Mouse (Mus musculus) midbrain, embryonic 13.5 days (tissue): ENCODE measurements around the gene C730034F03Rik. TPM values are rescaled to one million over a fixed set of nuclear protein-coding genes. Genes with fewer than 3 reads are reported as not detected.
A peak's percentile ranks its signal among the peaks of the same experiment; 100 is the strongest.
"Not testable (repeated sequence)": the region's sequence is repeated elsewhere in the genome, so short reads cannot be mapped to it uniquely, and the experiment has no call there.

Source experiments
- ATAC-seq: fragments of 200-750 bp; cut with Nextera tagmentation; 2 replicates; pipeline ENCODE4 v1.8.0; 2017; ENCODE audit warnings: mild to moderate bottlenecking, moderate TSS enrichment, moderate library complexity
- H3K27ac ChIP-seq: fragments of 300-500 bp; sonication (generic); 2 replicates; pipeline ENCODE4 v1.5.1; 2015; ENCODE audit warnings: inconsistent platforms, mild to moderate bottlenecking, moderate library complexity
- H3K27me3 ChIP-seq: fragments of 300-500 bp; sonication (generic); 2 replicates; pipeline ENCODE4 v1.6.1; 2015; ENCODE audit warnings: mild to moderate bottlenecking, inconsistent platforms
- H3K36me3 ChIP-seq: fragments of 300-500 bp; sonication (generic); 2 replicates; pipeline ENCODE4 v1.6.1; 2015; ENCODE audit warnings: mild to moderate bottlenecking, inconsistent platforms
- H3K4me1 ChIP-seq: fragments of 300-500 bp; sonication (generic); replicated peaks from 2 replicates; pipeline ENCODE4 v1.6.1; 2015; ENCODE audit warnings: inconsistent platforms
- H3K4me2 ChIP-seq: fragments of 300-500 bp; sonication (generic); replicated peaks from 2 replicates; pipeline ENCODE4 v1.6.1; 2015; ENCODE audit warnings: moderate library complexity, mild to moderate bottlenecking, inconsistent platforms
- H3K4me3 ChIP-seq: fragments of 300-500 bp; sonication (generic); replicated peaks from 2 replicates; pipeline ENCODE4 v1.5.1; 2015; ENCODE audit warnings: mild to moderate bottlenecking, inconsistent platforms
- H3K9ac ChIP-seq: fragments of 300-500 bp; sonication (generic); replicated peaks from 2 replicates; pipeline ENCODE4 v1.6.1; 2015; ENCODE audit warnings: mild to moderate bottlenecking, inconsistent platforms
- H3K9me3 ChIP-seq: fragments of 300-500 bp; sonication (generic); 2 replicates; pipeline ENCODE4 v1.6.1; 2016; ENCODE audit warnings: mild to moderate bottlenecking, inconsistent platforms
- WGBS: fragments of 180-500 bp; shearing (Covaris S2); methylation state at CpG from one replicate; pipeline ENCODE4 v1.1.7; 2015; 5-methylcytosine and 5-hydroxymethylcytosine counted together
- polyA plus RNA-seq: library from polyadenylated mRNA; unstranded; fragments of >200 nt; fragmentation: Nextera tagmentation; extraction: Ambion mirVana; gene quantifications from 2 replicates; pipeline ENCODE4 v1.2.1, GENCODE M21; 2015

The C730034F03Rik gene
- polyA plus RNA-seq, 1 experiment from 2014 or later, result 6.6 TPM

GRCm38 (mm10) chr15:89421938-89422337, 7.5 kb upstream of the C730034F03Rik start:
- no peak overlapping the region for H3K4me3 ChIP-seq
- no peak for ATAC-seq
- H3K36me3 ChIP-seq, result peaks cover 73% of the 10 kb centered on the region
- no peaks in the 10 kb centered on the region for H3K4me1 ChIP-seq
- no peaks in the 10 kb centered on the region for H3K9me3 ChIP-seq
- no peaks in the 10 kb centered on the region for H3K27me3 ChIP-seq
- no peak overlapping the region for H3K4me2 ChIP-seq
- WGBS, result 94% methylated on average over 9 of the region's 9 CpGs
- no peak overlapping the region for H3K9ac ChIP-seq
- H3K27ac ChIP-seq, result no peak overlapping the region

- Histone ChIP-seq H3K9me3 (no peaks in the 10 kb centered on the region), H3K36me3 (peaks cover 61% of the 10 kb centered on the region), H3K9ac (no peak overlapping the region), H3K27me3 (no peaks in the 10 kb centered on the region), H3K4me1 (peaks cover 14% of the 10 kb centered on the region), H3K4me2 (no peak overlapping the region), H3K4me3 (no peak overlapping the region), H3K27ac (no peak overlapping the region)
- ATAC-seq, result no peak
- 87% methylated on average over 8 of the region's 8 CpGs for WGBS
Measured at GRCm38 (mm10) chr15:89424621-89425020, 4.8 kb upstream of the C730034F03Rik start.

- Histone ChIP-seq H3K4me1 (peaks cover 20% of the 10 kb centered on the region), H3K4me3 (no peak within 1 kb of the TSS), H3K36me3 (peaks cover 51% of the 10 kb centered on the region), H3K9me3 (no peaks in the 10 kb centered on the region), H3K27ac (no peak within 1 kb of the TSS), H3K9ac (no peak within 1 kb of the TSS), H3K27me3 (no peaks in the 10 kb centered on the region), H3K4me2 (no peak within 1 kb of the TSS)
- ATAC-seq, result no peak
- WGBS, result 36% methylated on average over 6 of the region's 6 CpGs
Measured at GRCm38 (mm10) chr15:89425711-89426121, 3.7 kb upstream of the C730034F03Rik start, which contains the start of gene Cpt1b. TSS of gene Cpt1b (minus strand) at chr15:89425863.

- WGBS, result 82% methylated on average over 10 of the region's 10 CpGs
- no peaks in the 10 kb centered on the region for H3K9me3 ChIP-seq
Measured at GRCm38 (mm10) chr15:89426716-89427115, 2.7 kb upstream of the C730034F03Rik start.

GRCm38 (mm10) chr15:89428136-89428790, 1.1 kb upstream of the C730034F03Rik start:
- H3K4me1 ChIP-seq, result peaks cover 25% of the 10 kb centered on the region
- H3K36me3 ChIP-seq, result peaks cover 34% of the 10 kb centered on the region
- no peaks in the 10 kb centered on the region for H3K27me3 ChIP-seq
- no peak overlapping the region for H3K27ac ChIP-seq
- WGBS, result 80% methylated on average over 19 of the region's 19 CpGs
- H3K4me2 ChIP-seq, result peak overlapping the region; percentile 93
- no peaks in the 10 kb centered on the region for H3K9me3 ChIP-seq
- peak overlapping the region; percentile 60 for H3K4me3 ChIP-seq
- H3K9ac ChIP-seq, result peak overlapping the region; percentile 84
- ATAC-seq, result no peak

More at GRCm38 (mm10) chr15:89426716-89427115, 2.7 kb upstream of the C730034F03Rik start:
- Histone ChIP-seq H3K27me3 (no peaks in the 10 kb centered on the region), H3K27ac (no peak overlapping the region), H3K9ac (no peak overlapping the region), H3K4me1 (peaks cover 25% of the 10 kb centered on the region), H3K36me3 (peaks cover 44% of the 10 kb centered on the region), H3K4me3 (no peak overlapping the region), H3K4me2 (no peak overlapping the region; the same call in 1 of the 2 replicates)
- ATAC-seq, result no peak

DNA sequence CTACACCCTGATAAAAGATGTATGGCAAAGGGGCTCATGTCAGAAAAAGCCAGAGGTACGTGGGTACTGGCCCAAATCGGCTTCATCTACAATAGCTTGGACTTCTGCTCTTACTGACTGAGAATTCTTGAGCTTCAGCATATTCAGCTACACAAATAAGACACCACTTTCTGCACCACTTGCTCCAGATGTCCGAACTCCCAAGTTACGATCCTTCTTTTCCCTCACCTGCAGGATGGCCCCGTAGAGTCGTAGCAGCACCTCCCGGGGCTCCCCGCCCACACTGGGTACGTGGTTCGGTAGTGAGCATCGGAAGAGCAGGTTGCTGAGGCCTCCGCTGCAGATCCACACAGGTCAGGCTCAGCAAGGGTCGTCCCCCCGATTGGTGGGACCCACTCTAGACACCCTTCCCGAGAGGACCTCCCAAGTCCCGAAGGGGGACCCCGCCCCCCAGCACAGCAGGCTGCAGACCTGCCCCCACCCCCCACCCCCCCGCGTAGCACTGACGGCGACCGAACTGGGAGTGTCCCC, 503 bp upstream of the C730034F03Rik start:
- Histone ChIP-seq H3K27ac (peak overlapping the region; percentile 93; the same call in 1 of the 2 replicates), H3K4me1 (peaks cover 25% of the 10 kb centered on the region), H3K36me3 (peaks cover 31% of the 10 kb centered on the region), H3K9ac (peak overlapping the region; percentile 84), H3K27me3 (no peaks in the 10 kb centered on the region), H3K4me2 (peak overlapping the region; percentile 93), H3K4me3 (peak overlapping the region; percentile 60), H3K9me3 (no peaks in the 10 kb centered on the region)
- peak; percentile 68 for ATAC-seq
- WGBS, result 5% methylated on average over 21 of the region's 22 CpGs

- Histone ChIP-seq H3K4me2 (peak overlapping the region; percentile 93), H3K4me3 (peak overlapping the region; percentile 60), H3K9me3 (no peaks in the 10 kb centered on the region), H3K36me3 (peaks cover 28% of the 10 kb centered on the region), H3K9ac (peak overlapping the region; percentile 84), H3K27ac (peak overlapping the region; percentile 93), H3K4me1 (peaks cover 25% of the 10 kb centered on the region), H3K27me3 (no peaks in the 10 kb centered on the region)
- 48% methylated on average over 6 of the region's 6 CpGs for WGBS
- ATAC-seq, result no peak
Measured at GRCm38 (mm10) chr15:89430341-89430740, 952 bp downstream of the C730034F03Rik start.

GRCm38 (mm10) chr15:89430771-89431170, 1.4 kb downstream of the C730034F03Rik start:
- ATAC-seq, H3K9me3 ChIP-seq, H3K27ac ChIP-seq, H3K9ac ChIP-seq, H3K27me3 ChIP-seq, H3K4me3 ChIP-seq: not testable (repeated sequence)
- Histone ChIP-seq H3K4me1 (peaks cover 25% of the 10 kb centered on the region), H3K36me3 (peaks cover 24% of the 10 kb centered on the region), H3K4me2 (peak overlapping the region; percentile 93)
- WGBS, result 82% methylated on average over 8 of the region's 9 CpGs

DNA sequence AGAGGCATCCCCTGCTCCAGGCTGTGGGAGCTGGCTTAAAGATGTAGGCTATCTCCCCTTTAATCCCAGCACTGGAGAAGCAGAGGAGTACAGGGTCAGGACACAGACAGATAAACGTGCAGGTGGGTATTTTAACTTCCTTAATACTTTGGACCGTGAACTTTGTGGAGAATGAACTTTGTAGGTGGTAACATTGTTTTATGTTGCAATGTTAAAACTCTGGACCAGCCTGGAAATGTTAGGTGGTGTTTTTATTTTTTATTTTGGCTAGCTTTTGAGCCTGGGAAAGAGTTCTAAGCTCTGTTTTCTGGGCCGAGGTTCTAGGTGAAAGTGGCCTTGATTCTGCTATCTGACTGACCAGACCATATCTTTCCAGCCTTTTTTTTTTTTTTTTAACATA, 1.9 kb downstream of the C730034F03Rik start:
- Histone ChIP-seq H3K4me3 (no peak overlapping the region), H3K9ac (no peak overlapping the region), H3K9me3 (no peaks in the 10 kb centered on the region), H3K4me1 (peaks cover 25% of the 10 kb centered on the region), H3K4me2 (no peak overlapping the region), H3K27ac (no peak overlapping the region), H3K36me3 (peaks cover 19% of the 10 kb centered on the region), H3K27me3 (no peaks in the 10 kb centered on the region)
- no peak for ATAC-seq
- WGBS, result 88% methylated on average over 3 of the region's 3 CpGs

DNA sequence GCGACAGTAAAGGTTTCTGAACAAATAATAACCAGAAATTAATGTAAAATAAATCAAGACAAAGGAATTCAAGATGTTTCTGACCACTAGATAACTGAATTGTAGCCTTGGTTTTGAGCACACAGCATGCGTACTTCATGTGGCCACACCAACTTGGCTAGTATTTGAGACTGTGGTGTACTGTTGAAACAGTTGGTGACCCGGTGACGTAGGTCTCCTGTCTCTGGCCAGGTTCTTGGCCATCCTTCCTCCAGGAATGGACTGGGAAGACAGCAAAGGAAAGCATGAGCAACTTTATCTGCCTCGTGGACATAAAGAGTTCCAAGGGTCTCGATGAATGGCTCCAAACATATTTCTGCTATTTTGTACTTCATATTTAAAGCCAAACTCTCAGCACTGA, 2.4 kb downstream of the C730034F03Rik start:
- Histone ChIP-seq H3K4me2 (no peak overlapping the region), H3K9ac (no peak overlapping the region), H3K27me3 (no peaks in the 10 kb centered on the region), H3K36me3 (peaks cover 14% of the 10 kb centered on the region), H3K4me3 (no peak overlapping the region), H3K27ac (no peak overlapping the region), H3K4me1 (peaks cover 25% of the 10 kb centered on the region), H3K9me3 (no peaks in the 10 kb centered on the region)
- no peak for ATAC-seq
- WGBS, result 91% methylated on average over 6 of the region's 6 CpGs

GRCm38 (mm10) chr15:89432946-89433345, 3.6 kb downstream of the C730034F03Rik start:
- 79% methylated on average over 4 of the region's 4 CpGs for WGBS
- H3K4me2 ChIP-seq, result no peak overlapping the region
- H3K9ac ChIP-seq, result 0 out of 2 replicates have a peak overlapping the region, but pooled peaks have one; percentile 23
- ATAC-seq, result no peak
- no peaks in the 10 kb centered on the region for H3K9me3 ChIP-seq
- peaks cover 2% of the 10 kb centered on the region; the same call in 1 of the 2 replicates for H3K36me3 ChIP-seq
- no peak overlapping the region for H3K27ac ChIP-seq
- no peak overlapping the region for H3K4me3 ChIP-seq
- H3K4me1 ChIP-seq, result peaks cover 22% of the 10 kb centered on the region
- H3K27me3 ChIP-seq, result no peaks in the 10 kb centered on the region

DNA sequence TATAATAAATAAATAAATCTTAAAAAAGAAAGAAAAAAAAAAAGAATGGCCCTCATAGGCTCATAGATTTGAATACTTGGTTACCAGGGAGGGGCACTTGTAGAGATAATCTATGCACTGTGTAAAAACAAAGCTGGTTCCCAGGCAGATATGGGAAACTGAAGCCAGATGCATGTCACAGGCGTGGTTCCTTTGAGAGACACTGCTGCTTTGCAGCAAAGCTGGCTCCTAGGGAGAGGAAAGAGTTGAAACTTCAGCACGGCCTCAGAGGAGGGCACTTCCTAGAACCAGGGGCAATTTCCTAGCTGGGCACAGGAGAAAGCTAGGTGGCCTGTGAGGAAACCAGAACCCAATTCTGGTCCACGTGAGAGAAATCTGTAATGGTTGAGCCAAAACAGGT, 4.7 kb downstream of the C730034F03Rik start:
- H3K36me3 ChIP-seq, result no peaks in the 10 kb centered on the region
- no peak overlapping the region for H3K4me3 ChIP-seq
- WGBS, result 79% methylated on average over 3 of the region's 3 CpGs
- no peaks in the 10 kb centered on the region for H3K9me3 ChIP-seq
- H3K27ac ChIP-seq, result no peak overlapping the region
- no peak overlapping the region for H3K9ac ChIP-seq
- peaks cover 11% of the 10 kb centered on the region for H3K4me1 ChIP-seq
- ATAC-seq, result no peak
- no peak overlapping the region for H3K4me2 ChIP-seq
- no peaks in the 10 kb centered on the region for H3K27me3 ChIP-seq
